Mouse (Mus musculus) cerebellum, adult 11 months (tissue): ENCODE results near the gene Col9a1.

Experiments
- DNase-seq: peaks from one replicate; pipeline ENCODE4 v3.0.0; 2022

The Col9a1 gene

GRCm38 (mm10) chr1:24300700-24301099, 123.3 kb downstream of the Col9a1 start:
- DNase-seq = no peak
